Mouse (Mus musculus): ENCODE results near the gene Ptma.
"Not testable (repeated sequence)": the region's sequence is repeated elsewhere in the genome, so short reads cannot be mapped to it uniquely, and the experiment has no call there.

The Ptma gene

GRCm38 (mm10) chr1:86520361-86520760 is 6.2 kb upstream of the Ptma start:
- no peak for DNase-seq (ENCODE audit: low spot score)

GRCm38 (mm10) chr1:86522286-86522871 is 4.1 kb upstream of the Ptma start:
- DNase-seq (ENCODE audit: low spot score) = peak; percentile 65

GRCm38 (mm10) chr1:86523776-86524618 is 2.5 kb upstream of the Ptma start:
- no peak for DNase-seq (ENCODE audit: low spot score)

GRCm38 (mm10) chr1:86524619-86525498 is 1.7 kb upstream of the Ptma start:
- DNase-seq (ENCODE audit: low spot score) = peak; percentile 100

GRCm38 (mm10) chr1:86525499-86526115 is 919 bp upstream of the Ptma start:
- peak; percentile 65 for DNase-seq (ENCODE audit: low spot score)

GRCm38 (mm10) chr1:86526789-86527598 is 468 bp downstream of the Ptma start:
- peak; percentile 45 for DNase-seq (ENCODE audit: low spot score)

GRCm38 (mm10) chr1:86527599-86528486 is 1.3 kb downstream of the Ptma start:
- DNase-seq (ENCODE audit: low spot score) = peak; percentile 96

GRCm38 (mm10) chr1:86528571-86529180 is 2.1 kb downstream of the Ptma start:
- DNase-seq (ENCODE audit: low spot score) = peak; percentile 54

GRCm38 (mm10) chr1:86529590-86529989 is 3.1 kb downstream of the Ptma start:
- no peak for DNase-seq (ENCODE audit: low spot score)

GRCm38 (mm10) chr1:86530871-86531546 is 4.5 kb downstream of the Ptma start:
- no peak for DNase-seq (ENCODE audit: low spot score)

- DNase-seq (ENCODE audit: low spot score) = no peak
These were observed 5.2 kb downstream of the Ptma start for GRCm38 (mm10) chr1:86531547-86532321.

GRCm38 (mm10) chr1:86532362-86533051 is 6.0 kb downstream of the Ptma start:
- peak; percentile 96 for DNase-seq (ENCODE audit: low spot score)

GRCm38 (mm10) chr1:86533411-86534130 is 7.0 kb downstream of the Ptma start:
- no peak for DNase-seq (ENCODE audit: low spot score)

GRCm38 (mm10) chr1:86538383-86538782 is 11.9 kb downstream of the Ptma start:
- DNase-seq (ENCODE audit: low spot score) = no peak

GRCm38 (mm10) chr1:86539583-86539982 is 13.1 kb downstream of the Ptma start:
- not testable (repeated sequence) for DNase-seq (ENCODE audit: low spot score)

- DNase-seq (ENCODE audit: low spot score) = no peak
These were observed 16.1 kb downstream of the Ptma start for GRCm38 (mm10) chr1:86542584-86542983.

GRCm38 (mm10) chr1:86546797-86547196 is 20.3 kb downstream of the Ptma start:
- no peak for DNase-seq (ENCODE audit: low spot score)
